Mouse (Mus musculus) regulatory T cell (primary cell): ENCODE data around the gene Hoxb8.

ENCODE experiments used
- in situ Hi-C: fragments of 300-600 bp; cut with MboI, MseI; formaldehyde crosslinking; loops from one replicate; pipeline ENCODE4 v1.15.1; 2025; ENCODE audit warnings: high pct_unique_total_duplicates

Hoxb8 gene

DNA sequence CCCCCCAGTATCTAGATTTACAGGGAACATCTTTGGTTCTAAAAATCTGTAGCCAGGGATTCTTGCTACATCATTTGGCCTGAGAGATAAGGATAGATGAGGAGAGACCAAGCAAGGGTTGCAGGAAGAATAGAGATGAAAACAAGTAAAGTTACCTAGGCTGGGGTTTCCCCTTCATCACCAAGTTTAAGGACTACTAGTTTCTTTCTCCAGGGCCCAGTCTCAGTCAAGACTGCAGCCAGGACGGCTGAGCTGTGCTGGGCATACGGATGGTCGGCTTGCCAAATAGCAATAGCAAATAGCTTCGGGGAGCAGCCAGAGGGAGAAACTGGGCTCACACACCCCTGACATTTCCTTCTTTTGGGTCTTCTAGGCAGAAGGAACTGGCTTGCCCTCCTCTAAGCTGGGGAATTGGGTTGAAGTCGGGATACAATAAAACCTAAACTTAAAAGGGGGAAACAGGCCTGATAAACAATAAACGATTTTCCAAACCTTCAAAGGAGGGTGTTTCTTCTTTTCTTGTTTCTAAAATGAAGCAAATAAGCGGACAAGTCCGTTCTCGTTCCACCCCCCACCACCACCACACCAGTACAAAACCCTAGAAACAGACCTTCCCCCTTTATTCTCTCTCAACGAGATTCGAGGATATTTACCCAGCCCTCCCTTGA is 16.4 kb downstream of the Hoxb8 start:
- in situ Hi-C loops = loop anchor here (10.0 kb wide), 2 partner anchors 457 to 557 kb away; no protein-coding TSS in a partner anchor

DNA sequence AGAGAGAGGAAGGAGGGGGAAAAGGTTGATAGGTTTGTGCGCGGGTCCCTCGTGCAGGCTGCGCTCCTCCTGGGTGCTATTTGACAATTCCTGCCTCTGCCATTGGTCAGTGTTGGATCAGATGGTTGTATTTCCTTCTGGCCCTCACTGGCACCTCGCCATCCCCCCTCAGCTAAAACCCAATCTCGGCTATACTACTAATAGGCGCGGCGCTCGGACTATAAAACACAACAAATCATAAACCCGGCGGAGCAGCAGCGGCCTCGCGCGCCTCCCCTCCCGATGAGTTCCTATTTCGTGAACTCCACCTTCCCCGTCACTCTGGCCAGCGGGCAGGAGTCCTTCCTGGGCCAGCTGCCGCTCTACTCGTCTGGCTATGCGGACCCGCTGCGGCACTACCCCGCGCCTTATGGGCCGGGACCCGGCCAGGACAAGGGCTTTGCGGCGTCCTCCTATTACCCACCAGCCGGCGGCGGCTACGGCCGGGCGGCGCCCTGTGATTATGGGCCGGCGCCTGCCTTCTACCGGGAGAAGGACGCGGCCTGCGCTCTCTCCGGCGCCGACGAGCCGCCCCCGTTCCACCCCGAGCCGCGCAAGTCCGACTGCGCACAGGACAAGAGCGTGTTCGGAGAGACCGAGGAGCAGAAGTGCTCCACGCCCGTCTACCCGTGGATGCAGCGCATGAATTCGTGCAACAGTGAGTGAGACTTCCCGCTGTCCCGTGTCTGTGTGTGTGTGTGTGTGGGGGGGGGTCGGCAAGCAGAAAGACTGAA is 17.4 kb downstream of the Hoxb8 start:
- in situ Hi-C loops = loop anchor here (10.0 kb wide), 2 partner anchors 456 to 556 kb away; no protein-coding TSS in a partner anchor

DNA sequence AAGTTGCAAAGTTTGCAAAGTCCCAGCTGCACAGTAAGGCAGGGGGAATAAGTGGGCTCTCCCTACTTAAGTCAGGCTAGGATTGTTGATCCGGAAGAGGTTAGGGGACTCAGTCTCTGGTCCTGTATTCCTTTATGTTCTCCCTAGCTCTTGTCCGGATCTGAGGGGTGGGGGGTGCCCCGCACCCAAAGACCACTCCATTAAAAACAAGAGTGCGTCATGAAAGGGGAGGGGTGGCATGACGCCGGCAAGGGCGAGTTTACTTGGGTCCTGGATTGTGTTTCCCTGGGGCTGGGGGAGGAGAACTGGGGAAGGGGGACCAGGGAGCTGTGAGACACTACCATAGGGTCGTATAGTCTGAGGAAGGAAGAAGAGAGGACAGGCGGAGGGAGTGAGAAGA is 18.1 kb downstream of the Hoxb8 start:
- in situ Hi-C loops = loop anchor here (5.0 to 10.0 kb wide), 3 partner anchors 248 to 555 kb away; no protein-coding TSS in a partner anchor

DNA sequence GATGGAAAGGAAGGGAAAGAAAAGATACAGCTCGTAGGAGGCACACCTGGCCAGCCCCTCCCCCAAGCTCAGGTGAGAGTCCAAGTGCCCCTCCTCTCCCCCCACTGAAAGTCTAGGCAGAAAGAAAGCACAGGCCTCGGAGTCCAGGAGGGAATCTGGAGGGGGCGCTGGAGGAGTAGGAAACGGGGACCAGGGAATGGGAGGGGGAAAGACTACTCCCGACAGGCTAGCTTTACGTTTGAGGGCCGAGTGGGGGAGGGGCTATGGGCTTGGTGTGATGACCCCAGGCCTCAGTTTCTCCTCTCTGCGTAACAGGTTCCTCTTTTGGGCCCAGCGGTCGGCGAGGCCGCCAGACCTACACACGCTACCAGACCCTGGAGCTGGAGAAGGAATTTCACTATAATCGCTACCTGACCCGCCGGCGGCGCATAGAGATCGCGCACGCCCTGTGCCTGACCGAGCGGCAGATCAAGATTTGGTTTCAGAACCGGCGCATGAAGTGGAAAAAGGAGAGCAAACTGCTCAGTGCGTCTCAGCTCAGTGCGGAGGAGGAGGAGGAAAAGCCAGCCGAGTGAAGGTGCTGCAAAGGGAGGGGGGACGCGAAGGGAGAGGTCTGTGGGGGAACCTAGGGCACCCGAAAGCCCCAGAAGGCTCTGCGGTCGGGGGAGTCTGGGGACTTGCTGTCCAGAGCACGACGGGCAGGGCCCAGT is 18.8 kb downstream of the Hoxb8 start:
- in situ Hi-C loops = loop anchor here (5.0 kb wide), 1 partner anchor 247 kb away; no protein-coding TSS in a partner anchor

DNA sequence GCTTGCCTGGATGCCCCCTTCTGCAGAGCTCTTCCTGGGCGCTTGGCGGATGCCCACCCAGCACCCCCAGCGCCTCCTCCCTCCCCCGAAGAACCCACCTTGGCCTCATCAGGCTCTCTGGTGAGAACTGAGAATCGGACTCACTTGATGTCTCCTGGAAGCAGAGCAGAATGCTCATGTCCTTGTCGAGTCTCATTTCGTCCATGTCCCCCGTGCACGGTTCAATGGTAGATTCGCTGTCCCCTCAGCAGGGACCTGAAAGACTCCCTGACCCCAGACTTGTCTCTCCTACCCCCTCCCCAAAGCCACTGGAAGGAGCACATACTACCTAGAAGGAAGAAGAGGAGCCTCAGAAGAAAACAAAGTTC is 19.3 kb downstream of the Hoxb8 start:
- in situ Hi-C loops = loop anchor here (5.0 kb wide), 1 partner anchor 246 kb away; no protein-coding TSS in a partner anchor

DNA sequence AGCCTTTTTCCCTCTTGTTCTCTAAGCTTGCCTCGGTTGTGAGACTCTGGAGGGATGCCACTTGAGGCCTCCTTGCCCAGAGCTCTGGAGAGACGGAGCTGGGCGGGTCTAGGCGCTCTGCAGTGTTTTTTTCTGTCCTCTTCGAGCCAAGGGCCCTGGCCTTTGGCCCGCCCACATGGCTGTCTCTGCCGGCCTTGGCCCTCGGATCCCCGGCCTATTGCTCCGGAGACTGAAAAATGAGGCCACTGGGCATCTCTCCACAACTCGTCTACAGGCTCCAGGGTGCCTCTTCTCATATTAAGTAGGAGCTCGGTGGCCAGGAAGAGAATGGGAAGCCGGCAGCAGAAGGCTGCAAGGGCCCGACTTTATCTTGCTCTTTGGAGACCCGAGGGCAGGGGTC is 20.1 kb downstream of the Hoxb8 start:
- in situ Hi-C loops = loop anchor here (5.0 kb wide), 1 partner anchor 245 kb away; no protein-coding TSS in a partner anchor

DNA sequence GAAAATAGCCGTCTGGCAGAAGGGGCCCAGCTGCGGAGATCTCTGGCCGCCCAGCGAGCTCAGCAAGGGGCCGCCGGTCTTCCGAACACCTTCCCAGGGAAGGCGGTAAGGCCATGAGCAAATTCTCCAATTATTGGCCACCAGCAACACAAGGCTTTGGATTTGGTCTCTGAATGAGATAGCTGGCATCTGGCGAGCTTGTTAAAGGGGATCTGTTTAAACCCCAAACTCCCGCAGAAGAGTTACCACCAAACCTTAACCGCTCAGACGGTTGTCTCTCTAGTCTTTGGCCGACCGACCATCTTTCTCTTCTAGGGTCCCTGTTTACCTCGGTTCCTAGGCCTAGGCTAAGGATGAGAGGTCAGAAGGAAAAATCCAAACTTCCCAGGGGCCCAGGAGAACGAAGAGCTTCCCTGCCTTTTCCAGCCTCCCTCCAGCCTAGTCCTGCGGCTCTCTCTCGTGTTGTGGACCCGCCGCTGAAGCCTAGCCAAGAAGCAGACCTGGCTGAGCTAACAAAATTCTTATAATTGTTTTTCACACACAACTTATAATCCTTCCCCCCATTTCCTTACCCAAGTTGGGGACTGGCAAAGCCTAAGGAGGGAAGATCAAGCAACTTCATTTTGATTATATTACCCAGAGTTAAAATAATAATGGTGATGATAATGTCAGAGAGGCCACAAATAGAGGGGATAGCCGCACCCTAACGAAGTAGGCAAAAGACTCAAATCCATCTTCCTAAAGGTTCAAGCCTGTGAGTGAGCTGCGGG is 20.9 kb downstream of the Hoxb8 start:
- in situ Hi-C loops = loop anchor here (5.0 kb wide), 1 partner anchor 245 kb away; no protein-coding TSS in a partner anchor

DNA sequence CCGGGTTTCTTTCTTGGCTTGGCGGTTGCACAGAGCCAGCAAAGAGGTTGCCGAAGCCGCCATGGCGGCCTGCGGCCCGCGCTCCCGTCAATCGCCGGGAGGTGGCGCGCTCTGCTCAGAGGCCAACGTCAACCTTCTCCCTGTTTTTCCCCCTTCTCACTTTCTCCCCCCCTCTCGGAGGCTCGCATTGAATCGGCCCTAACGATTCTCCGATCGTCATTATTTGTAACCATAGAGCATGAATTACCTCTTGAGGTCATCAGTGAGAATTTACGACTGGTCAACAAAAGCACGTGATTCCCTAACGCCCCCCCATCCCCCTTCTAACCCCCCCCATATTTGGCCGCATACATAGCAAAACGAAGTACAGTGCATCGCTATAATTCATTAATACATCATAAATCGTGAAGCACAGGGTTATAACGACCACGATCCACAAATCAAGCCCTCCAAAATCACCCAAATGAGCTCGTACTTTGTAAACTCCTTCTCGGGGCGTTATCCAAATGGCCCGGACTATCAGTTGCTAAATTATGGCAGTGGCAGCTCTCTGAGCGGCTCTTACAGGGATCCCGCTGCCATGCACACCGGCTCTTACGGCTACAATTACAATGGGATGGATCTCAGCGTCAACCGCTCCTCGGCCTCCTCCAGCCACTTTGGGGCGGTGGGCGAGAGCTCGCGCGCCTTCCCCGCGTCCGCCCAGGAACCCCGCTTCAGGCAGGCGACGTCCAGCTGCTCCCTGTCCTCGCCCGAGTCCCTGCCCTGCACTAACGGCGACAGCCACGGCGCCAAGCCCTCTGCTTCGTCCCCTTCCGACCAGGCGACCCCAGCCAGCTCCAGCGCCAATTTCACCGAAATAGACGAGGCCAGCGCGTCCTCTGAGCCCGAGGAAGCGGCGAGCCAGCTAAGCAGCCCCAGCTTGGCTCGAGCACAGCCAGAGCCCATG is 21.7 kb downstream of the Hoxb8 start, which contains the start of gene Hoxb5:
TSS of gene Hoxb5 (plus strand) at position 186 of the 949 bp plus-strand sequence.
- in situ Hi-C loops = loop anchor here (5.0 kb wide), 1 partner anchor 244 kb away; no protein-coding TSS in a partner anchor

DNA sequence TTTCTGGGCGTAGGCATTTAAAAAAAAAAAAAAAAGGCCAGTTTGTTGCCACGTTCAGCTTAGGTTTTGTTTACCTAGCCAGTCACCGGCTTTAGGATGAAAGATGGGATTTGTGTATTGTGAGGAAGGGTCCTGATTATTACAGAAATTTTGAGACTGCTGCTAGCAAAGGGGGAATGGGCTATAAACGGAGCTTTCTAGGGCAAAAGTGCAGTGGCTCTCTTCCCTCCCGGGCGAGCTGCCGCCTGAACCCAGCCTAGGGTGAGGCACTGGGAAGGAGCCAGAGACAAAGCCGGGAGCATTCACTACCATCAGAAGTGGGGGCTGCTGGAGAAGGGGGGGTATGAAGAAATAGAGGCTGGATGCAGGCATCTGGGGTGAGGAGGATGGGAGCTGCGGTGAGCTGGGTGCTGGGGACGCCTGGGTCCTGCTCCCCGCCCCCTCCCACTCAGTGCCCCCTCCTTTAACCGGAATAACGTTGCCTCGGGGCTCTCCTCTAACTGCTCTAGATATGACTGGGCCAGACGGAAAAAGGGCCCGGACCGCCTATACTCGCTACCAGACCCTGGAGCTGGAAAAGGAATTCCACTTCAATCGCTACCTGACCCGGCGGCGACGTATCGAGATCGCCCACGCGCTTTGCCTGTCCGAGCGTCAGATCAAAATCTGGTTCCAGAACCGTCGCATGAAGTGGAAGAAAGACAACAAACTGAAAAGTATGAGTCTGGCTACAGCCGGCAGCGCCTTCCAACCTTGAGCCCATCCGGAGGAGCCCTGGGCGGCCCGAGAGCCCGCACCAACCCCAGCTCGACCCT is 22.9 kb downstream of the Hoxb8 start:
- in situ Hi-C loops = loop anchor here (5.0 kb wide), 1 partner anchor 243 kb away; no protein-coding TSS in a partner anchor

DNA sequence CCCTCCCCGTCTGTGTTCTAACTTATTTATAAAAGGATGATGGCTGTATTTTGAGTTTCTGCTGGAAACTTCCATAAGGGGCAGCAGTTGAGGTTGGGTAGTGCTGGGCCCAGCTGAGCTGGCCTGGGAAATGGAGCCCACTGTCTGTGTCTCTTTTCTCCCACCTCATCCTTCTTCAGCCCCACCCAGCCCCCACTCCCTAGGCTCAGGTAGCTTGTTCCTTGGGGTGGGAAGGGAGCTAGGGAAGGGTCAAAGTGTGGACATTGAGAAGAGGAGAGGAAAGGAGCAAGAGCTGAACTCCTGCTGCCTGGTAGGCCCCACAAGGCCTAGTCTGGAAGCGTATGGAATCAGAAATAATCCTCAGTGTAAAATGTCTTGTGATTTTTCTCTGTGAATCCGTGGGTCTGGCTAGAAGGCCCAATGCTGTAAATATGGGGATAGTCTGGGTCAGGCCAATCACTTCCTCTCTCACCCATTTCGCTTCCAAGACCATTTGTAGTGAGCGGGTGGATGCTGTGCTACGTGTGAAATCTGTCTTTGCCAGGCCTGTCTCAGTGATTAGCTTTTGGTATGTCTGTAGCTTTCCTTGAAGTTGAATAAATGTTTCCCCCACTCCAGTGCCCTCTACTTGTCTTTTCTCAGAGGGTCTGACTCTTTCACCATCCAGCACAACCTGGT is 23.9 kb downstream of the Hoxb8 start:
- in situ Hi-C loops = no loop called here

DNA sequence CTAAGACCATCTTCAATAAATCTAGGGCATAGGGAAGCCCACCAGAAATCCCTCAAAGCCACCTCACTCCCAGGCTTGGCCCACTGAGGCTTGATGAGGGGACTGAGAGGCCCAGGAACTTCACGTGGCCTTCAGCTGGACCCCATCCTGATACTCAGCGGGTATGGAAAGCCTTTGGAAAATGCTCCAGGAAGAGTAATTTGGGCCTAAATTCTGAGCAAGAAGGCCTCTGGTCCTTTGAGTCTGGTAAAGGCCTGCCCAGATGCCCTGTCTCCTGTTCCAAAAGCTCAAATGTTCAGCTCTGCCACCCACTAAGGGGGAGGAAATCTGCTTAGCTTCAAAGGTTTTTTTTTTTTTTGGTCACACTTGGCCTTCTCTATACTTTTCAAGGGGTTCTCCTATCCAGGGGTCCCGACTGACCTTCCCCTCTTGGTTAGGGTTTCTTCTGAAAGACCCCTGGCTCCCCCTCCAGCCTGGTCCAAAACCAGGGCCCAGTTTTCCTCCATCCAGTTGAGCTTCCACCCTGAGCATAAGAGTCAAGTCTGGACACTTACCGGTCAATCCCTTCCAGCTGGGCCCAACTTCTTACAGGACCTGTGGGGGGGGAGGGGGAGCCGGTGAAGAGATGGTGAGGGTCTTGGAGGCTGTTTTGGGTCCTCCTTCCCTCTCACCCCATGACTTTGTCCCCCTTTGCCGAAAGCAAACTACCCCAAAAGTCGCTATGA is 24.6 kb downstream of the Hoxb8 start:
- in situ Hi-C loops = no loop called here

DNA sequence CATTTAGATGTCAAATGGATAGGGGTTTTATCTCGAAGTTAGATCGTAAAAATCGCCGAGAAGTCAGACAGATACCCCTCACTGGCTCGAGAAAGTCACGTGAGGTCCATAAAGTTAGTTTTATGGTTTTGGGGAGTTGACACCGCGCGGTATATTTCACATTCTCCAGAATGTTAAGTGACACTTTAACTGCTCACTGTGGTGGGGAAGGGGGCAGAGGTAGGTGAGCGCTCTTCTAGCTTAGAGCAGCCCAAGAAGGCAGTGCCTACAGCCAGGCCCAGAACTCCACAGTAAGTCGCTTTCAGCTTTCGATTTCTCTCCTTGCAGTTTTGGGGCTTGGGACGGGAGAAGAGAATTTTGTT is 25.2 kb downstream of the Hoxb8 start:
- in situ Hi-C loops = no loop called here

DNA sequence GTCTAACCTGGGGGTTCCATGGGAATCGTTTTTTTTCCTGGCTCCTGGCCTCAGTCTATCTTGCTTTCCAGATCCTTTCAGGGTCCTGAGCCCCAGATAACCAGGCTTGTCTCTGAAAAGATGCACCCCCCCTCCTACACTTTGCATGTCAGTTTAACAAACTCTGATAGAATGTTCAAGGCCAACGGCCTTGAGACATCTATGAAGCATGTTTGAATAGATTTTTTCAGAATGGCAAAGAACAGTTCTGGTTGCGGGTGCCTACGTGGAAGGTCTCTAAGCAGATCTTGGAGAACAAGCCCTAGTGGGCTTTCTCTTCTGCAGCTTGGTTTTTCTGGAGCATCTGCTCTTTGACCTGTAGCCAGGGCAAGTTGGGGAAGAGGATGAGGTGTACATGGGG is 27.1 kb downstream of the Hoxb8 start:
- in situ Hi-C loops = no loop called here

DNA sequence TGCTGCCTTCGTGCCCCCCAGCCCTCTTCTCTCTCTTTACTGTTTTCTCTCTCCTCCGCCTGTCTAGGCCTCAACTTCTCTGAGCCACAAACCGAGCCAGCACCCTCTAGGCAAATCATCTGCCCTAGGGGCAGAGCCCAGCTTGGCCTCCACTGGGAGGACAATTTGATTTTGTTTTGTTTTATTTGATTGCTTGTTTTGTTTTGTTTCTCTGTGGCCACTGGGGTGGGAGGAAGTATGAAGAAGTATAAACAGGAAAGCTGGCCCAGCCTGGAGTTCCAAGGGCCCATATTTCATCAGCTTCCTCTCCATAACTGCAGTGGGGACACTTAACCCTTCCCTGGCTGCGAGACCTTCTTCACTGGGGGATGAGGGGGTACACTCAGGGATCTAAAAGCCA is 27.6 kb downstream of the Hoxb8 start:
- in situ Hi-C loops = no loop called here

DNA sequence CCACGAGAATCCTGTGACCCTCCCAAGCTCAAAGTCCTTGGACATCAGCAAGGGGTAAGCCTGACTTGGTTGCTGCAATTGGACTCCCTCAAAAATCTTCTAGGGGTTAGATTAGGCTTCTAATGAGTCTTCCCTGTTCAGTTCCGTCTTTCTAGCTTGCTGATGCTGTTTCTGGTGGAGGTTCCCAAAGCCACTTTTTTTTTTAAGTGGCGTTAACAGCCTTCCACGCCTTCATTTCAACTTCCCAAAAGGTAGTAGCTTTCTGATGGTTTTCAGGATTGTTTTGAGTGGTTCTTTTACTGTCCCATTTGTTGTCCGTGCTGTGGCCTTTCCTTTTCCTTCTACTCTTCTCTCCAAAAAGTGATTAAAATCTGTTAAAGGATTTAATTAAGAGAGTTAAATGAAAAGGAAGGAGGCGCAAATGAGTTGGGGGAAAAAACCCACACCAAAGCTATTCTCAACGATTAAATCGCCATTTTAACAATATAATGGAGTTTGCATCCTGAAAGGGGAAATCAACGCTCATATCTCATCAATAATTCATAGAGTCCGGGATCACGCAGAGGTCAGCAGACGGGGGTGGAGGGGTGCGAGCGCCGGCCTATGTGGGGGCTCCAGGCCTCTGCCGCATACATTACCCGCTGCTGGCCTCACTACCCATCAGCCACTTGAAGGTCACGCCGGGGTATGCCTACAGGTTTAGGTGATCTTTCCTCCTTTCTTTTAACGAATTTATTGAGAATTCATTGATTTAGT is 28.7 kb downstream of the Hoxb8 start:
- in situ Hi-C loops = loop anchor here (10.0 kb wide), 1 partner anchor 454 kb away; no protein-coding TSS in a partner anchor

DNA sequence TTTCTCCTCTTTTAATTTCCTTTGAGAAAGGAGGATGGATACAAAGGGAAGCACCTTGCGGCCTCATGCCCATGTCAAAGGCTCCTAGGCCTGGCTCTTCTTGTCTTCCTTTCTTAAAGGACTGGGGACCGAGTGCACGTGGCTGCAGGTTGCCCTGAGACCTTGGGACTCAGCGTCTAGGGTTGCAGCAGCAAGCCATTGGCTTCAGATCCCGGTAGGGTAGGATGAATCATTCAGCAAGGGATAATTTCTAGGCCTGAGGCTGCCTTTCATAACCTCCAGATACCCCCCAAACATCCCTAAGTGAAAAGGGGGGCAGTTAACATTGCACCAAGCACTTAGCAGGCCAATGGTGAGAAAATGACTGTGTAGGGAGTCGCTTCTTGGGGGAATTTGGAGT is 29.4 kb downstream of the Hoxb8 start:
- in situ Hi-C loops = loop anchor here (10.0 kb wide), 1 partner anchor 454 kb away; no protein-coding TSS in a partner anchor
